Comparison of ENCODE assay signal across 11 mouse cellular contexts in the genomic region with DNA sequence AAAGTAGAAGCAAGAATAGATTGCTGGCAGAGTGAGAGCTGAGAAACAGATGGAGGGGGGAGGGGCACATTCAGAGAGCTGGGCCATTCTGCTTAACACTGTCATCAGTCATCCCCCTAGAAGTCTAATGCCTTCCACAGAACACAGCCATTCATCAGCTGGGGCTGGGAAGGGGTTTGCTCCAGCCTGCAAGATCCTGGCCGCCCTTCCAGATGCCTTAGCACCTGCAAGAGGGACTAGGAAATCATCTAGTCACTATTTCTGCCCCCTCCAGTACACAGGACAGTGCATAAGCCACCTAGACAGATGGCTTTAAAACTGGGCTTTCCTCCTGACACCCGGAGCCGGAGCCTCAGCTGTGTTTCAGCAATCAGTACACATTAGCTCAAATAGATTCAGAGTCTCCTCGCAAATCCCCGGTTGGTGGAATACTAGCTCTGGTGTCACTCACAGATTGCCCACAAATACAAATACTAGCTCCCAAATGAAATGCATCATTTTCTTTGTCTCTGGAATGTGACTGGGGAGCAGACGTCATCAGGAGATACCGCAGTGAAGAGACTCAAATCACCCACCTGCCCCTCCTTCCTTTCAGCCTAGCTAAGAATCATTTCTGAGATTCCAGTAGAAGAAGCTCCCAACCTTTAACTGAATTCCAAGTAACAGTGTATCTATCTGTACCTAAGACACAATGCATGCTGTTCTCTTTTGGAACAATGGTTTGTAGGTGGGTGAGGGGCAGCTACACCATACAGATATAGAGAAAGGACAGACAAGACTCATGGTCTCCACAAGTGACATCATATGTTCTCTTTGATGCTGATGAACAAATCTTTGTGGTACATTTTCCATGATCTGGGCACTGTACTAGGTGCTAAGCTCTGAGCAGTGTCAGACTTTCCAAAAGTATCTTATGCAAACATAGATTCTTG. TPM values are rescaled to one million over a fixed set of nuclear protein-coding genes. Genes with fewer than 3 reads are reported as not detected.
DNase-seq lines count a peak whose midpoint lies in the region; ATAC-seq and TF ChIP-seq lines count a peak whose summit lies in the region.
"Had no signal": no experiment of that assay in that cellular context is flagged by ENCODE, and none has a peak within 500 bp of the region (broad histone marks: within the 10 kb centered on the region; RNA-seq: fewer than 3 reads in every experiment).

No protein-coding gene starts in this region.

- no peaks in the 10 kb centered on the region for H3K9me3 ChIP-seq in hindbrain, embryonic 15.5 days
- H3K9me3 ChIP-seq in lung, postnatal 0 days (ENCODE audit: low read length): no peaks in the 10 kb centered on the region
- H3K9me3 ChIP-seq: limb, embryonic 15.5 days had no signal

- H3K4me1 ChIP-seq in hindbrain, embryonic 15.5 days (replicated peaks): peaks cover 23% of the 10 kb centered on the region
- H3K4me1 ChIP-seq in lung, postnatal 0 days (ENCODE audit: insufficient read depth, low read depth, low read length): no peaks in the 10 kb centered on the region

- no peak for TF ChIP-seq CTCF in lung, postnatal 0 days (IDR thresholded peaks at IDR 0.05)

- no peak for TF ChIP-seq EP300 in lung, postnatal 0 days (IDR thresholded peaks at IDR 0.05)

- no peaks in the 10 kb centered on the region for H3K27me3 ChIP-seq in hindbrain, embryonic 15.5 days
- no peaks in the 10 kb centered on the region for H3K27me3 ChIP-seq in lung, postnatal 0 days (replicated peaks; ENCODE audit: insufficient read depth, low read length)
- H3K27me3 ChIP-seq: limb, embryonic 15.5 days had no signal

- no peaks in the 10 kb centered on the region for H3K36me3 ChIP-seq in hindbrain, embryonic 15.5 days
- no peaks in the 10 kb centered on the region for H3K36me3 ChIP-seq in lung, postnatal 0 days (ENCODE audit: insufficient read depth, low read length)
- H3K36me3 ChIP-seq: limb, embryonic 15.5 days had no signal

- peak overlapping the region; percentile 79 for H3K27ac ChIP-seq in hindbrain, embryonic 15.5 days (replicated peaks)
- no peak overlapping the region for H3K27ac ChIP-seq in lung, postnatal 0 days (ENCODE audit: low read length)
- H3K27ac ChIP-seq: limb, embryonic 15.5 days had no signal

- ATAC-seq in hindbrain, embryonic 15.5 days (ENCODE audit: low FRiP score, low read depth): peak; percentile 90
- ATAC-seq in lung, postnatal 0 days: no peak
- ATAC-seq: CD4-positive, CD25-positive, alpha-beta regulatory T cell, adult 4 months had no signal

- DNase-seq in right cerebral cortex, adult 18-20 months: peak; percentile 38
- no peak for DNase-seq in right cerebral cortex, postnatal 36 days (ENCODE audit: low spot score in 2 of 2)
- DNase-seq in mesoderm, embryonic 11.5 days (ENCODE audit: low read depth, low spot score): peak; percentile 78
- no peak for DNase-seq in spleen, adult 12 weeks (ENCODE audit: low spot score)
- no peak for DNase-seq in lung, postnatal 0 days (ENCODE audit: low spot score)
- DNase-seq in adrenal gland, adult 18-20 months (ENCODE audit: low spot score in 2 of 2): no peak
- no peak for DNase-seq in urinary bladder, postnatal 36 days (ENCODE audit: low spot score in 2 of 2)
- DNase-seq: adrenal gland, adult 2 months had no signal

- WGBS in hindbrain, embryonic 15.5 days: 33% methylated on average over 7 of the region's 7 CpGs
- WGBS in lung, postnatal 0 days: 50% methylated on average over 7 of the region's 7 CpGs

- H3K4me2 ChIP-seq in hindbrain, embryonic 15.5 days: no peak overlapping the region
- no peak overlapping the region for H3K4me2 ChIP-seq in lung, postnatal 0 days (replicated peaks; ENCODE audit: low read depth, low read length)
- H3K4me2 ChIP-seq: limb, embryonic 15.5 days had no signal

- H3K4me3 ChIP-seq in hindbrain, embryonic 15.5 days: no peak overlapping the region
- H3K4me3 ChIP-seq in lung, postnatal 0 days (ENCODE audit: low read depth, low read length): no peak overlapping the region
- H3K4me3 ChIP-seq: limb, embryonic 15.5 days had no signal

- H3K9ac ChIP-seq in hindbrain, embryonic 15.5 days: no peak overlapping the region
- no peak overlapping the region for H3K9ac ChIP-seq in lung, postnatal 0 days (replicated peaks; ENCODE audit: low read depth)
- H3K9ac ChIP-seq: limb, embryonic 15.5 days had no signal

RNA-seq across cellular contexts. Expression of gene Tbcel, which starts 22.9 kb away (rescaled TPM):
- polyA plus RNA-seq in hindbrain, embryonic 15.5 days (2015; fragmentation: Nextera tagmentation; extraction: Ambion mirVana): 4.7 and 5.0 TPM in 2 replicates
- 7.9 and 9.0 TPM in 2 replicates for polyA plus RNA-seq in lung, postnatal 0 days (2015; fragmentation: Nextera tagmentation; extraction: Ambion mirVana)
- total RNA-seq in adrenal gland, adult 18-20 months (2021): 10 to 100 TPM; 23.8 to 41.1 TPM

Comparison
In these comparisons a context has a peak if more than half of its experiments do, and no peak if none do; other contexts are left out.
1. DNase-seq: peak in right cerebral cortex, adult 18-20 months (single experiment) and mesoderm, embryonic 11.5 days (single experiment); none in right cerebral cortex, postnatal 36 days (0 of 2), spleen, adult 12 weeks (single experiment), lung, postnatal 0 days (single experiment), adrenal gland, adult 18-20 months (0 of 2) and urinary bladder, postnatal 36 days (0 of 2).